Mouse (Mus musculus) heart, postnatal 0 days (tissue): ENCODE results near the gene Fut8.

Experiments used
- CTCF ChIP-seq: IDR thresholded peaks from 2 replicates; pipeline ENCODE4 v1.5.1; 2016; ENCODE audit warnings: antibody characterized with exemption, control low read depth, low read depth
- EP300 ChIP-seq: IDR thresholded peaks from 2 replicates; pipeline ENCODE4 v1.6.1; 2016; ENCODE audit warnings: antibody characterized with exemption, low read depth

- TF ChIP-seq CTCF (no peak), EP300 (no peak)
These were observed 39.7 kb upstream of the Fut8 start for GRCm38 (mm10) chr12:77198253-77198652.
